Mouse (Mus musculus): Measurements from ENCODE around the gene Mrpl55.

- TF ChIP-seq CHD2 (IDR thresholded peaks at IDR 0.05; ENCODE audit: low read depth, low read length) (no peak), HCFC1 (IDR thresholded peaks at IDR 0.05; ENCODE audit: borderline replicate concordance, insufficient read depth, low read length) (no peak), MAFK (IDR thresholded peaks at IDR 0.05; ENCODE audit: insufficient read depth, low read depth, low read length) (no peak), ZNF384 (IDR thresholded peaks at IDR 0.05; ENCODE audit: low read depth, low read length) (no peak)
Measured at GRCm38 (mm10) chr11:59170549-59170948, 31.7 kb upstream of the Mrpl55 start.

All from ES-E14 (cell line).